Mouse (Mus musculus): Measurements from ENCODE around the gene Iqcn. TPM values are rescaled to one million over a fixed set of nuclear protein-coding genes. Genes with fewer than 3 reads are reported as not detected.

Iqcn gene
- total RNA-seq, 2 experiments from 2014 or later, result not detected

DNA sequence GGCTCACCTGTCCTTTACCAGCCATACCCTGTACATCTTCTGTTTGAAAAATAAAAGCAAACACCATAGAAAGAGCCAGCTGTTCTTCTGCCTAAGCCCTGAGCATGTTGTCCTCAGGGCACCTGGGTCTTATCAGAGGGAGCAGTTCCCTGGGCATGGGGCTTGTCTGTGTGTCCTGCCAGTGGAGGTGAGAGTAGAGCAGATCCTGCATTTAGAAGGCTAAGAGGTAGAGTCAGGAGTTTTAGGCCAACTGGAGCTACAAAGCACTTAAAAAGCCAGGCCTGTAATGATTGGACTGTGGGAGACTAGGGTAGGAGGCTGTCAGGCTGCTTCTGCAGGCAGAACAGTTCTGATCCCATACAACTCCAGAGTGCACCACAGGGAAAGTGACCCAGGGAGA lies 24.6 kb upstream of the Iqcn start:
- DNase-seq, result no peak

DNA sequence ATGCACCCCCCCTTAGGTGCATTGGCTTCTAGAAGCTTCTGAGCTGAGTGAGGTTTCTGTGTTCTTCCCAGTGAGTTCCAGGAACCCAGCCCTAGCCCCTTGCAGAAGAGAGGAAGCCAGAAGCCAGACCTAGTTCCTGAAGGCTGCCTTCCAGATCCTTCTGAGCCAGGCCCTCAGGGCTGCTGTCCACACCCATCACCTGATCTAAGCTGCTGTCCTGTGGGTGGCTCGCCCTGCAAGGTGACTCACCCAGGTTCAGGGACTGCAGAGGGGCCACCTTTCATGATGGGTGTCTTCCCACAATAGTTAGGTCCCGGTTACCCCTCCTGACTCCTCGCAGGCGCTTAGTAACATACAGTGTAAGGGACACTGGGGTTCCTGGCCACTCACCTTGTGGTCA lies 23.9 kb upstream of the Iqcn start:
- no peak for DNase-seq

DNA sequence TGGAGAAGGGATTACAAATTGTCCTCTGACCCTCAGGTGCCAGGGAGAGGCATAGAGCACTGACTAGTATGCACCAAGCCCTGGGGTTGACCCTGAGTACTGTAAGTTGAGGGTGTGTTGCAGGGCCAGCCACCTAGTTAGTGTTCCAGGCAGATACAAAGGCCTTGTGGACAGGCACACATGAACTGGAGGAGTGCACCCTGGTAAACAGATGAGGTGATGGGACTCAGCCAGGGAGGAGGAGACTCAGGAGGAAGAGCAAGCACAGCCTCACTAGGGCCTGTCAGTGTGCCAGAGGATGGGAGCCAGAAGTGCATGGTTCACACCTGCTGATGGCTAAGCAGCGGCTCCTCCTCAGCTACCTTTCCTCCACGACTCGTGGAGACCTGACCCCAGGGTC lies 23.2 kb upstream of the Iqcn start:
- DNase-seq, result no peak

DNA sequence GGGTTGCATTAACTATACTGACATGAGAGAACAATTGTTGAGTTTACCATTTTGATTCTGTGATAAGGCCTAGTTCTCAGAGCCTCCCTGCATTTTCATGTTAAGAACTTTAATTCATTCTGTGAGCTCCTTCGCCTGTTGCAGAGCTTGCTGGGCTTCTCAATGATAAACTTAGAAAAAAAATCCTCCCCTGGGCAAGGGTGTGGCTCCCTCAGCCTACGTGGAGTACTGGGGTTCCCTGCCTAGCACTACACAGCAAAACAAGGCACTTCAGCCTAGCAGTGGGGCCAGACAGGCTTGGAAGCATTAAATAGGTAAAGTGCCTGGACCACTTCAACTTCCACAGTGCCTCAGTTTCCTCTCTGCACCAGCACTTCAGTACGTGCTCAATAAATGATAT lies 21.8 kb upstream of the Iqcn start:
- no peak for DNase-seq

DNA sequence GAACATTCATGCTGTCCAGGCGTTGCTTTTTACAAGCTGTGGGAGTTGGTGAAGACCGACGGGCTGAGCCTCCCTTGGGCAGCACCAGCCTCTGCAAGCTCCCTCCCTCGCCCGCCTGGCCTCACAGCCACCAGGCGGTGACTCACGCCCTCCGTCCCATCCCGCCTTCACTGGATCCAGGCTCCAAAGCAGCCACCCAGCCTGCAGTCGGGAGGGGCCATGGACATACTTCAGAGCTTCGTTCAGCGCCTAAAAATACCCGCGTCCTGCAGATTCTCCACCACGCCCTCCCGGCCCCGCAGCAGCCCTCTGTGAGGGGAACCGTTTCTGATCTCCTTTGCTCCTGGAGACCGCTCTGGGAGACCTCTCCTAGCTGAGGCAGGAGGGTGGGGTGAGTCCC lies 21.1 kb upstream of the Iqcn start:
- peak; percentile 92 to 93 for DNase-seq

DNA sequence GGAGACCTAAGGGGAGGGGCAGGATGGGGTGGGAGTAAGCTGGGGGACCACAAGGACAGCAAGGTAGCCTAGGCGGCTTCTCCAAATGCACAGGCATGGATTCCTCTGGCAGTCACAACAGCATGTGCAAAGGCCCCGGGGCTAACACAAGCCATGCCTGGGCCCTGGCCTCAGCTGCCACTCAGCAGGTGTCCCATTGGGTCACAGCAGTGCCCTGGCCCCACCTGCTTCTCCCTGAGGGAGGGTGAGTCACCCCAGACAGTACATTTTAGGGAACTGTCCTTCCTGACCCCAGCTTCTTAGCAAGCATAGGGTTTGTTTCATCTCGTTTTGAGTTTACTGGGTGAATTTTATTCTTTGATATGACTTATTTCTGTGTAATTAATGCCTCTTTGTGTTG lies 20.6 kb upstream of the Iqcn start:
- peak in 1 of 2 experiments; percentile 52 for DNase-seq

DNA sequence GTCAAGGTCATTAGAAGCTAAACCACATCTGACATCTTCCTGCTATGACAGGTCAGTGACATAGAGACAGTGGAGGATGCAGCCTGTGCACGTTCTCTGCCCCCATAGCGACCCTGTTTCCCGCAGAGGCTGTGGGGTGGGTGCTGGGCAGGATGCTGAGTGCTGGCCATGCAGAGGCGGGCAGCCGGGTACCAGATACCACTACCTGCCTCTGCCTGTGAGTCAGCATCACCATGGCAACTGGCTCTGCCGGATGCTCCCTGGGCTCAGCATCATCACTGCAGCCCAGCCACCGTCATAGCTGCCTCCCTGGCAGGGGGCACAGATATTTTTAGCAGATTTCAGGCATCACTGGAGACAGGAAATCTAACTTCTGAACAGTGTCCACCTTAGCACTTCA lies 19.0 kb upstream of the Iqcn start:
- DNase-seq, result no peak

DNA sequence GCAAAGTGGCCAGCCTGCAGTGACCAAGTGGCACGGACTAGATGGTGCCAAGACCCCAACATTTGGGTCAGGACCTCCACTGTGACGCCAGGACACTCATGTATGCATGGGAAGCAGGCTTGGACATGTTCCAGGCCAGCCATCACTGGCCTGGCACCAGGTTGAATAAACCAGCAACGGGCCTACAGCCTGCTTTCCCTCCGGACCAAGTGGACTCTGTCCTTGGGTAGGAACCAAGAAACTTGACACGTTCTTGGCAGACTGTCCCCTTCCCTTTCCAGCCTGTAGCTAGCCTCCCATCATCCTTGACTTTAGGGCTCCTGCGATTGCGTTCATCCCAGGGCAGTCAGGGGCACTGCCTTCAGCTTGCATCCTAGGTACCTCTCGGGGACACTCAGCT lies 15.7 kb upstream of the Iqcn start:
- peak; percentile 83 to 87 for DNase-seq

DNA sequence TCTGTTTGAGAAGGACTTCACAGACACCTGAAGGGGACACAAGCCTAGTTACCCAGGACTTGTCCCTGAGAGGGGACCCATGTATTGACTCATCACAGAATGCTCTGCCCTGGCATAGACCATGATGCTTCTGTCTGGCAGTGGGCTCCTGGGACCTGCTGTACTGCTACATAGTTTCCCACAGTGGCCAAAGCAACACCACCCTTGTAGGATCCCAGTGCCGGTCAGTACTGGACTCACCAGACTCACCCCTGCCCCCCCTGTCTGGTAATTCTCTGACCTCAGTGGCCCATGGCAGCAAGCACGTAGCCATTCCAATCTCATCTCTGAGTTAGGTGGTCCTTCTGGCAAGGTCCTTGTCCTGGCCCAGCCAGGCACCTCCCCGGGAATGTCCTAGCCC lies 15.1 kb upstream of the Iqcn start:
- DNase-seq, result no peak

DNA sequence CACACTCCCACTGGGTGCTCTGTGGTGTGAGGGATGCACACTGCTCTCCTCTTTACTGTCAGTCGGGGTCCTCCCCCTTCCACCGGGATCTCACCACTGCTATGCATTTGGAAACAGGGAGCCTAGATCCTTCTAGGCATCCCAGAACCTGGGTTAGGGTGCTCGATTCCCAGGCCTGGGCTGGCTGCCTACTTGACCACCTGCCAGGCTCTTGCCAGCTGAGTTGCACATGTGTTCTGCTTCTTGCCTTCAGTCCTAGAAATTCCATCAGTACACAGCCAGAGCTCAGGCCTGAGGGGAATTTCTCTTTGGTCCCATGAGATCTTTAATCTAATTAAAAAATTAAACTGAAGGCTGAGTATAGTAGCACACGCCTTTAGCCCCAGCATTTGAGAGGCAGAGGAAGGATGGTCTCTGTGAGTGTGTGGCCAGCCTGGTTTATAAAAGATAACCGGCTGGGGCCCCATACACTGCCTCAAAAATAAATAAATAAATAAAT lies 13.3 kb upstream of the Iqcn start:
- no peak for DNase-seq

DNA sequence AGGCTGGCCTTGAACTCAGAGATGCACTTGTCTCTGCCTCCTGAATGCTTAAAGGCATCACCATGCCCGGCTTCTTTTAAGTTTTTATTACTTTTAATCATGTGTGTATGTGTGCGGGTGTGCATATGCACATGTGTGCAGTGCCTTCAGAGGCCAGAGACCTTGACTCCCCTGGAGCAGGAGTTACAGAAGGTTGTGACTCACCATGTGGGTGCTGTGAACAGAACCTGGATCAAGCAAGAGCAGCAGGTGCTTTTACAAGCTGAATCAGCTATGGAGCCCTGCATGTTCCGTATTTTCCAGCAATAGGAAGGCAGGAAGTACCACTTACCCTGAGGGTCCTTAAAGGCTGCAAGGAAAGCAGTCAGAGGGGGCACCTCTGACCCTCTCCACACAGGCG lies 12.0 kb upstream of the Iqcn start:
- no peak for DNase-seq

DNA sequence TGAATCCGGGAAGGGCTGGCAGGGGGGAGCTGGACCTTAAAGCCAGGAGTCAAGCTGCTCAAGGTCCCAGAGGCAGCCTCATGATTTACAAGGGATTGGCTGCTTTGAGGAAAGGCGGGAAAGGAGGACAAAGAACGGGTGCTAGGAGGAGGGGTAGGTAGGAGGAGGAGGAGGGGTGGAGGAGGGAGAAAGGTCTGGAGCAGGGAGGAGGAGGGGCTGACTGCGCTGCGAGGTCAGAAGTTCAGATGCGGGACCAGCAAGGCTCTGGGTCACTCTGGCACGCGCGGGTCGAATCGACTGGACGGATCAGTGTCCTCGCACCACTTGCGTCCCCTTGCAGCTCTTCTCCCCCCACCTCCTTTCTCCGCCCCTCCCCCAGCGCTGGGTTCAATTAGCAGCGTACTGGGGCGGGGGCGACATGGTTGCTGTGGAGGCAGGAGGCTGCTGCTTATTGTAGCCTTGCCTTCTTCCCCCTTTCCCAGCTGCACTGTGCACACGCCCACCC lies 11.5 kb upstream of the Iqcn start:
- DNase-seq, result peak in 1 of 2 experiments; percentile 50

DNA sequence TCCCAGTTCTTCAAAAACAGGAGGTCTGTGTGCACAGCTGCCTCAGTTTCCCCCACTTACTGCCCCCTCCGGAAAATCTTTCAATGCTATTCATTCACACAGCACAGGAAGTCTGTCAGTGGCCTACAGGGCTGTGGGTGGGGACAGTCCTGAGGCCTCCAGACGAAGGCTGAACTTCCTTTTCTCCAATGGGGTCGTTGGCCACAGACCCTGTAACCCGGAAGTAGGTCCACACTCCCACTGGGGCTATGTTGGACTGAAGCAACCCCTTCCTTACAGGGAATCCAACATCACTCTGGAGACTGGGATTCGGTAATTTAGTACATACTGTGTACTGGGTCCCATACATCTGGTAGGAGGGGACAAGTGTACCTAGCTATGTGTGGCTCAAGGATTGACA lies 9.6 kb upstream of the Iqcn start:
- no peak for DNase-seq

DNA sequence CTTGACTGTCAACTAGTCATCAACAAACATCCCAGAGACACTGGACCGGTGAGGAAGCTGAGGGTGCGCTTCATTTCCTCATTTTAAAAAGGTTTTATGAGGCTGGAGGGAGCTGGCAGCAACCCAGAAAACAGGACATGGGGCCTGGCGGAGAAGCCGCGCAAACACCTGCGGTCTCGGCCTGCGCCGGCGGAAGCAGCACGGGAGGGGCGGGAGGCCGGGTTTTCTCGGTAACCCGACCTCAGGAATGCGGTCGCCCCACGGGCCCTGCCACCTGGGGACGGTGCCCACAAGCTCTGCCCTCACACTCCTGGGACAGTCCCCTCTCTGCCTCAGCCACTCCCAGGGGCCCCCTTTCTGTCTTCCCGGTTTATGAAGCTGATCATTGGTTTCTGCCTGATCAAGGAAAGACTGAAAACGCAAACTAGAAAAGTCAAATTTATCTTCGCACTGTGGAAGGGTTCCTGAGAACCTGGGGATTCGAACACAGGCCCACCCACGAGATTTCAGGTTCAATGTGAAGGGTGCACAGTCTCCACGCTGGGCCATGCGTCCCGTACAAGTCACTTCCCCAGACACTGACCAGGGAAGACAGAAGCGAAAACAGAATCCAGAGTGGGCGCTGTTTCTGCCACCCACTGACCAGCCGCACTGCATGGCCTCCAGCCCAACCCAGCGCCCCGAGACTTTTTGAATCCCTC lies 7.8 kb upstream of the Iqcn start:
- DNase-seq, result peak in 1 of 2 experiments; percentile 51

DNA sequence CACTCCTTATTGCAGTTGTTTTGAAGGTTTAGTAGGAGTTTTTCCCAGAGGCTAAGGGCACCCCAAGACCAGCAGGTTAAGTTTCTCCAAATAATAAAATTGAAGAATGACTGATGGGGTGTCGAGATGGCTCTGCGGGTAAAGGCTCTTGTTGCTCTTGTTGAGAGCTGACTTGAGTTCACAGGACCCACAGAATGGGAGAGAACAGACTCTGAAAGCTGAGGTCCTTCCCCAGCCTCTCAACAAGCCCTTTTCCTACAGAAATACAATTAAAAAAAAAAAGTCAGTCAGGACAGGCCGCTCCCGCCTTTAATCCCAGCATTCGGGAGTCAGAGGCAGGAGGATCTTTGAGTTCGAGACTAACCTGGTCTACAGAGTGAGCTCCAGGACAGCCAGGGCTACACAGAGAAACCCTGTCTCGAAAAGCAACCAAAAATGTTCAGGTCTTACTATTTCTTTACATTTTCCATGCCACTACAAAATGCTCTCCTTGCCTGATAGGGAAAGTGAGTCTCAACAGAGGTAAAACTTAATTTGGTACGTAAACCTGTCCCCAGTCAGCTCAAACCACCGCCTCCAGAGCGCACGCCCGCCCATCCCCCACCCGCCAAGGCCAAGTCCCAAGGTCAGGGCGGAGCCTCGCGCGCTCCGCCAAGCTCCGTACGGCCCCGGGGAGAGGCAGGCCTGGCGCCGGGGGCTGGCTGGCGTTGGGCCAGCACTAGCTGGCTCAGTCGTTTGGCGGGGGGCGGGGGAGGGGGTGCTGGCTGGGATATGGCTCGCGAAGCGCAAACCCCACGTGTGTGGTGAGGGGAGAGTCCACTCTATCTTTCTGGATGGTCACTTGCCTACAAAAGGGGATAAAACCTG lies 7.0 kb upstream of the Iqcn start:
- peak; percentile 84 to 91 for DNase-seq

DNA sequence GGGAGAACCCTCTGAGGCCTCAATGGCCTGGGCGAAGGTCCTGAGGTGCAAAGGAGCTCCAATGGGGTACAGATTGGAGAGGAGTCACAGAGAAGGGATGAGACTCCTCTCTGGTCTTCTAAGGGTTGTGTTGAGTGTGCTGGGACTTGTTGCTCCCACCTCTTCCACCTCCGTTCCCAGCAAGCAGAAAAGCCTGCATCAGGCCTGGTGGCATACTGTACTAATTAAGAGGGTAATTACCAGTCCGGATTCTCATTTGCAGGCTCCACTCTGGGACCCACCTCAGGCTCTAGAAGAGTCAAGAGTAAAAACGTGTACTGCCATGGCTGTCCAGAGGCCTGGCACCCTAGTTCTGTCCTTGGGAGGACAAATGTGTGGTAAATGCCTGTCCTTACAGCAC lies 6.3 kb upstream of the Iqcn start:
- DNase-seq, result no peak

DNA sequence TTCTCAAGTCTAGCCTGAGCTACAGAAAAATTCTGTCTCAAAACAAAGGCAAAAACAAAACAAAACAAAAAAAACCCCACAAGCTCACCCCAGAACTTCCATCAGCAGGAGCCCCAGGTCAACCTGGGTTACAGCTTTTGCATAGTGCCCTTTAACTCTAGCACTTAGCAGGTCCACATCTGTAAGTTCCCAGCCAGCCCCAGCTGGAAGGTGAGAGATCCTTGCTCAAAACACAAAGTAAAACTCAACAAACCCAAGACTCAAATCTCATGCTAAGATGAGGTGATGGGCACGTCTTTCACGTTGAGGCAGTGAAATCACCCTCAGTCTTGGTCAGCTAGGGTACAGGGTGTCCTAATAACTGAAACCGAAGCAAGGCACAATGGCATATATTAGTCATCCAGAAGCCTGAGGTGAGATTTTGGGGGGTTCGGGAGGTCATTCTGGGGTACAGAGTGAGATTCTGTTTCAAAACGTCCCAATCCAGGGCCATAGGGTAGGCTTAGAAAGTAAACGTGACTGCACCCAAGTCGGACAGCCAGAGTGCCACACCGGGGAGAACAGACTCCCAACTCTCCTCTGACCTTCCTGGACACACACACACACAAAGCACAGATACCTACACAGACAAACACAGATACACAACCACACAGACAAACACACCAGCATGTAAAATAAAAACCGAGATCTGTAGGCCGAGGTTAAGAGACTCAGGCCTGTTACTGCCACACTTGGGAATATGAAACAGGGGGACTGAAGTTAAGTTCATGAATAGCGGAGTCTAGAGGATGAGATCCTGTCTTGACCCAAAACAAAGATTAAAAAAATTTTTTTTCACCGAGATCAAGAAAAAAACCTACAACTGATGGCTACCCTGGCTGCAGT lies 5.6 kb upstream of the Iqcn start:
- no peak for DNase-seq

DNA sequence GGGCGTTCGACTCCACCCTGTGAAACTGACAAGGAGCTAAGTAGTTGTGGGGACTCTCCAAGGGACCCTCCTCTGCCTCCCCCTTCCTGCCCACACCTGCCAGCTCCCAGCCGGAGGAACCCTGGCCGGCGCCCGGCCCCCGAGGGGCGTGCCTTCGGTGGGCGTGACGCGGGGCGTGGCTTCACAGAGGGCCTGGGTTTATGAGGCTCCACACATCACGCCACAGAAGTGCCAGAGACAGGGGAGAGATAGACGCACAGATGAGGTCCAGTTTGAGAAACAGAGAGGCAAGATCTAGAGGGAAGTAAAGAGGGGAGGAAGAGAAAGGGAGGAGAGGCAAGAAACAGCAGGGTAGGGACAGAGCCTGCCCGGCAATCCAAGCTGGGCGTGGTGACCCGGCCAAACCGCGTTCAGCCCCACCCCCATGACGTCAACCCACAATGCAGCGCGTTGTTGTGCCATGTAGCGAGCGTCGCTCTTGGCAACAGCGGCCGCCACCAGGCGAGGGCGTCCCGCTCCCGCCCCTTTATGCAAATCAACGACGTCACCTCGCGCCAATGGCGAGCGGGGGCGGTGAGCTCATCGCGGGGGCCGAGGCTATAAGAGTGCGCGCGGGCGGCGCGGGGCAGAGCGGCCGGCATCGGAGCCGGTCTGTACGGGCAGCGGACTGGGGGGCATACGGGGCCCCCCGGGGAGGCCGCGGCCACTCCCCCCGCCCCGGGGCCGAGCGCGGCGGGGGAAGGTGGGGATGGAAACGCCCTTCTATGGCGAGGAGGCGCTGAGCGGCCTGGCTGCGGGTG lies 4.7 kb upstream of the Iqcn start, which contains the start of gene Jund:
TSS of gene Jund (plus strand) at position 640 of the 800 bp plus-strand sequence.
- DNase-seq, result peak; percentile 99 to 100

DNA sequence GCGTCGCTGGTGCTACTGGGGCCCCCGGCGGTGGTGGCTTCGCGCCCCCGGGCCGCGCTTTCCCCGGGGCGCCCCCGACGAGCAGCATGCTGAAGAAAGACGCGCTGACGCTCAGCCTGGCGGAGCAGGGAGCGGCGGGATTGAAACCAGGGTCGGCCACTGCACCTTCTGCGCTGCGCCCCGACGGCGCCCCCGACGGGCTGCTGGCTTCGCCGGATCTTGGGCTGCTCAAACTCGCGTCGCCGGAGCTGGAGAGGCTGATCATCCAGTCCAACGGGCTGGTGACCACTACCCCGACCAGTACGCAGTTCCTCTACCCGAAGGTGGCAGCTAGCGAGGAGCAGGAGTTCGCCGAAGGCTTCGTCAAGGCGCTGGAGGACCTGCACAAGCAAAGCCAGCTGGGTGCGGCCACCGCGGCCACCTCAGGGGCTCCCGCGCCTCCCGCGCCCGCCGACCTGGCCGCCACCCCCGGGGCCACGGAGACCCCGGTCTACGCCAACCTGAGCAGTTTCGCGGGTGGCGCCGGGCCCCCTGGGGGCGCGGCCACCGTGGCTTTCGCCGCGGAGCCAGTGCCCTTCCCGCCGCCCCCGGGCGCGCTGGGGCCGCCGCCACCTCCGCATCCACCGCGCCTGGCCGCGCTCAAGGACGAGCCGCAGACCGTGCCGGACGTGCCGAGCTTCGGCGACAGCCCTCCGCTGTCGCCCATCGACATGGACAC lies 4.0 kb upstream of the Iqcn start:
- DNase-seq, result peak in 1 of 2 experiments; percentile 66

DNA sequence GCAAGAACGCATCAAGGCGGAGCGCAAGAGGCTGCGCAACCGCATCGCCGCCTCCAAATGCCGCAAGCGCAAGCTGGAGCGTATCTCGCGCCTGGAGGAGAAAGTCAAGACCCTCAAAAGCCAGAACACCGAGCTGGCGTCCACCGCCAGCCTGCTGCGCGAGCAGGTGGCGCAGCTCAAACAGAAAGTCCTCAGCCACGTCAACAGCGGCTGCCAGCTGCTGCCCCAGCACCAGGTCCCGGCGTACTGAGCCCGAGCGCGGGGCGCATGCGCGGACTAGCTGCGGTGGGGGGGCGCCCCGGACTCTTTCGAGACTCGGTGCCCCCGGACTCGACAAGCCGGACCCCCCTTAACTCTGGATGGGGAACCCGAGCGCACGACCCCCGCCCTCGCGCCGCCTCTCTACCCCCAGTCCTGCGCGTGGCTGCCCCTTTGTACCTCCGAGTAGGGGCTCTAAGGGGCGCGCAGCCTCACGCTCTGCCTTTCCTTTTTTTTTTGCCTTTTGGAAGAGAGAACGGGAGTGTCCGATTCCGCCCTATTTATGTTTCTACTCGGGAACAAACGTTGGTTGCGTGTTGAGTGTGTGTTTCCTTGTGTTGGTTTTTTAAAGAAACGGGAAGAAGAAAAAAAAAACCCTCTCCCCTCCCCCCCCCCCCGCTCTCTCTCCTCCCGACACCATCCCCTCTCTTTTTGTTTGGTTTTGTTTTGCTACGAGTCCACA lies 3.3 kb upstream of the Iqcn start:
- peak; percentile 85 to 89 for DNase-seq
